16 mouse cellular contexts compared by ENCODE assay signal in the genomic region with DNA sequence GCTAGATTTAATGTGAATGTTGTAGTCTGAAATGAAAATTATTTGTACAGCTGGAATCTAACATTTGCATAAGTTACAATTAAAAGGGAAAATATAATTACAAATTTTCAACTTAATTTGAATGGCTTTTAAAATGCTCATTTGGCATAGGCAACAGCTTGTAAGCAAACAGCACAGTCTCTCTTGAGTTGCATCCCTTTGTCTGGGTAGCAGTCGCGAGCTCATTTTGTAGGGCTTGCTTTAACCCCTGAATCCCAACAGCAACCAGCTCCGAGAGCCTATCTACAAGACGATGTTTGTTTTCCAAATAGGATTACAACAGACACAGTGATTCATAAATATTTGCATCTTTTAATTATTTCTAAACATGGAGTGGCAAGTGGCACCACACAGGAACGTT.
DNase-seq lines count a peak whose midpoint lies in the region; ATAC-seq lines count a peak whose summit lies in the region.
"Had no signal": no experiment of that assay in that cellular context is flagged by ENCODE, and none has a peak within 500 bp of the region (broad histone marks: within the 10 kb centered on the region; RNA-seq: fewer than 3 reads in every experiment).

No protein-coding gene starts in this region.

- peak; percentile 63 for ATAC-seq in forebrain, embryonic 16.5 days
- ATAC-seq in forebrain, embryonic 15.5 days (replicated peaks), result no peak

- H3K4me2 ChIP-seq in forebrain, embryonic 16.5 days (ENCODE audit: low read length), result no peak overlapping the region
- H3K4me2 ChIP-seq in forebrain, embryonic 15.5 days (replicated peaks), result no peak overlapping the region
- H3K4me2 ChIP-seq: embryonic facial prominence, embryonic 12.5 days; forebrain, embryonic 12.5 days had no signal

- H3K27ac ChIP-seq in forebrain, embryonic 16.5 days (ENCODE audit: low read length), result no peak overlapping the region
- no peak overlapping the region for H3K27ac ChIP-seq in forebrain, embryonic 15.5 days (replicated peaks)
- H3K27ac ChIP-seq: embryonic facial prominence, embryonic 10.5 days; embryonic facial prominence, embryonic 12.5 days; forebrain, embryonic 12.5 days had no signal

- H3K9ac ChIP-seq in forebrain, embryonic 16.5 days (replicated peaks; ENCODE audit: low read depth, low read length), result no peak overlapping the region
- no peak overlapping the region for H3K9ac ChIP-seq in forebrain, embryonic 15.5 days (replicated peaks)
- H3K9ac ChIP-seq: embryonic facial prominence, embryonic 12.5 days; forebrain, embryonic 12.5 days had no signal

- H3K27me3 ChIP-seq in forebrain, embryonic 16.5 days (replicated peaks; ENCODE audit: control insufficient read depth, insufficient read depth, low read length), result no peaks in the 10 kb centered on the region
- H3K27me3 ChIP-seq in forebrain, embryonic 15.5 days, result no peaks in the 10 kb centered on the region
- H3K27me3 ChIP-seq: embryonic facial prominence, embryonic 12.5 days; forebrain, embryonic 12.5 days had no signal

- H3K36me3 ChIP-seq in forebrain, embryonic 16.5 days (ENCODE audit: control insufficient read depth, insufficient read depth), result no peaks in the 10 kb centered on the region
- no peaks in the 10 kb centered on the region for H3K36me3 ChIP-seq in forebrain, embryonic 15.5 days
- H3K36me3 ChIP-seq: embryonic facial prominence, embryonic 10.5 days; embryonic facial prominence, embryonic 12.5 days; forebrain, embryonic 12.5 days had no signal

- H3K4me3 ChIP-seq in forebrain, embryonic 16.5 days (replicated peaks; ENCODE audit: low read length), result no peak overlapping the region
- no peak overlapping the region for H3K4me3 ChIP-seq in forebrain, embryonic 15.5 days
- H3K4me3 ChIP-seq: embryonic facial prominence, embryonic 10.5 days; embryonic facial prominence, embryonic 12.5 days; forebrain, embryonic 12.5 days had no signal

- no peaks in the 10 kb centered on the region for H3K4me1 ChIP-seq in forebrain, embryonic 16.5 days (replicated peaks; ENCODE audit: control insufficient read depth, insufficient read depth, low read length)
- 0 out of 2 replicates have a peak, but pooled peaks cover 4% of the 10 kb centered on the region for H3K4me1 ChIP-seq in forebrain, embryonic 15.5 days
- H3K4me1 ChIP-seq: embryonic facial prominence, embryonic 10.5 days; embryonic facial prominence, embryonic 12.5 days; forebrain, embryonic 12.5 days had no signal

- DNase-seq in heart, adult 11 months, result peak; percentile 16
- DNase-seq in heart, postnatal 4 days, result no peak
- no peak for DNase-seq in frontal cortex, postnatal 14 days (ENCODE audit: low spot score in 2 of 2)
- DNase-seq: adrenal gland, adult 2 months; adrenal gland, postnatal 10 days; adrenal gland, postnatal 25 days; cerebellum, adult 11-12 months; cerebellum, adult 2 months; cerebellum, adult 9-10 months; cerebellum, postnatal 10 days; cerebellum, postnatal 25 days had no signal

- H3K9me3 ChIP-seq in forebrain, embryonic 16.5 days (ENCODE audit: control insufficient read depth, low read length), result no peaks in the 10 kb centered on the region
- no peaks in the 10 kb centered on the region for H3K9me3 ChIP-seq in forebrain, embryonic 15.5 days
- H3K9me3 ChIP-seq: embryonic facial prominence, embryonic 10.5 days; embryonic facial prominence, embryonic 12.5 days; forebrain, embryonic 12.5 days had no signal

- 50% methylated on average over 5 of the region's 5 CpGs for WGBS in forebrain, embryonic 16.5 days
- 52% methylated on average over 5 of the region's 5 CpGs for WGBS in forebrain, embryonic 15.5 days
